Mouse (Mus musculus) embryonic facial prominence, embryonic 13.5 days (tissue): ENCODE results near the gene Ppih. TPM values are rescaled to one million over a fixed set of nuclear protein-coding genes. Genes with fewer than 3 reads are reported as not detected.
"Not testable (repeated sequence)": the region's sequence is repeated elsewhere in the genome, so short reads cannot be mapped to it uniquely, and the experiment has no call there.

ENCODE experiments used
- ATAC-seq: fragments of 200-750 bp; cut with Nextera tagmentation; 2 replicates; pipeline ENCODE4 v1.8.0; 2017; ENCODE audit warnings: low read depth; ENCODE audit not compliant: insufficient number of reproducible peaks, insufficient read depth, low FRiP score, low TSS enrichment
- H3K27ac ChIP-seq: fragments of 300-500 bp; sonication (generic); 2 replicates; pipeline ENCODE4 v1.5.1; 2015; ENCODE audit warnings: moderate library complexity, mild to moderate bottlenecking, inconsistent platforms
- H3K27me3 ChIP-seq: fragments of 300-500 bp; sonication (generic); 2 replicates; pipeline ENCODE4 v1.6.1; 2015; ENCODE audit warnings: mild to moderate bottlenecking, inconsistent platforms
- H3K36me3 ChIP-seq: fragments of 300-500 bp; sonication (generic); 2 replicates; pipeline ENCODE4 v1.6.1; 2015; ENCODE audit warnings: mild to moderate bottlenecking, inconsistent platforms
- H3K4me1 ChIP-seq: fragments of 300-500 bp; sonication (generic); 2 replicates; pipeline ENCODE4 v1.6.1; 2015; ENCODE audit warnings: inconsistent platforms
- H3K4me2 ChIP-seq: fragments of 300-500 bp; sonication (generic); 2 replicates; pipeline ENCODE4 v1.6.1; 2015; ENCODE audit warnings: moderate library complexity, mild to moderate bottlenecking, inconsistent platforms
- H3K4me3 ChIP-seq: fragments of 300-500 bp; sonication (generic); 2 replicates; pipeline ENCODE4 v1.5.1; 2015; ENCODE audit warnings: mild to moderate bottlenecking, inconsistent platforms
- H3K9ac ChIP-seq: fragments of 300-500 bp; sonication (generic); 2 replicates; pipeline ENCODE4 v1.6.1; 2015; ENCODE audit warnings: mild to moderate bottlenecking, inconsistent platforms
- H3K9me3 ChIP-seq: fragments of 300-500 bp; sonication (generic); 2 replicates; pipeline ENCODE4 v1.6.1; 2016; ENCODE audit warnings: inconsistent platforms
- WGBS: fragments of 180-500 bp; shearing (Covaris S2); methylation state at CpG from one replicate; pipeline ENCODE4 v1.1.7; 2015; ENCODE audit warnings: mixed read lengths; 5-methylcytosine and 5-hydroxymethylcytosine counted together
- polyA plus RNA-seq: library from polyadenylated mRNA; unstranded; fragments of >200 nt; fragmentation: Nextera tagmentation; extraction: Ambion mirVana; gene quantifications from 2 replicates; pipeline ENCODE4 v1.2.1, GENCODE M21; 2015

Gene Ppih
- polyA plus RNA-seq, 1 experiment from 2014 or later = 125 TPM

DNA sequence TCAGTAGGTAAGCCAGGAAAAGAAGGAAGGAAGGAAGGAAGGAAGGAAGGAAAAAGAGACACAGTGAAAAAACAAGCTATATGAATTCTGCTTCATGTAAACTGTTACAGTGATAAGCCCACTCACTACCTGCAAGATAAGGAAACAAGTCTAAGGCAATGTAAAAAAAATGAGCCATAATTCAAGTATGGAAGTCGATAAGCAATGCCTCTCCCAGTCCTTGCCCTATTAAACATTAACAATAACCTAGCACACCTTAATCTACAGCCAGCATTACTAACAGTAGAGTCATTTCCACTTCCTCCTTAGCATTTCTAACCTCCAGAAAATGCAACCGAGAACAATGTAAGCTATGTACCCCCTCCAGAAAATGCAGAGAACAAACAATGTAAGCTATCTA is 35.0 kb downstream of the Ppih start:
- H3K9me3 ChIP-seq = no peaks in the 10 kb centered on the region
- 81% methylated on average over 2 of the region's 2 CpGs for WGBS
- ATAC-seq = no peak
- no peak overlapping the region for H3K27ac ChIP-seq
- 0 out of 2 replicates have a peak, but pooled peaks cover 3% of the 10 kb centered on the region for H3K4me1 ChIP-seq
- no peak overlapping the region for H3K9ac ChIP-seq
- H3K36me3 ChIP-seq = peaks cover 55% of the 10 kb centered on the region
- H3K4me3 ChIP-seq = no peak overlapping the region
- H3K27me3 ChIP-seq = no peaks in the 10 kb centered on the region
- no peak overlapping the region for H3K4me2 ChIP-seq

DNA sequence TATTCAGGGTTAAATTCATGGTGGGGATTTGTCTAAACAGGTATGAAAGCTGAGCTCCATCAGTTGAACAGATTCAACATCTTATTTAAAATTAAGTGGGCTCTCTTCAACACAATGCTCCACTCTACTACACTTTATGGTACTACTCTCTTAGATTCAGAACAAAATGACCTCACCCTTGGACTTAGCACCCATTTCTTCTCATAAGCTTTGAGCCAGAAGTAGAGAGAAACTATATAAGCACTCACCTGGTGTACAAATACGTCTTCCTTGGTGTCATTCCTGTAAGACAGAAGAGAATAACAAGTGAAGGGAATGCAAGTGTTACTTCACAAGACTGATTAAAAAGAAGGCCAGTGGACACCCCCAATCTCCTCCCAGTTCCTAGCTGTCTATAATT is 35.5 kb downstream of the Ppih start:
- no peaks in the 10 kb centered on the region for H3K9me3 ChIP-seq
- H3K9ac ChIP-seq = no peak overlapping the region
- no peak overlapping the region for H3K27ac ChIP-seq
- no peak overlapping the region for H3K4me3 ChIP-seq
- WGBS = 92% methylated on average over 1 of the region's 1 CpGs
- peaks cover 60% of the 10 kb centered on the region for H3K36me3 ChIP-seq
- H3K27me3 ChIP-seq = no peaks in the 10 kb centered on the region
- no peak overlapping the region for H3K4me2 ChIP-seq
- no peak for ATAC-seq
- H3K4me1 ChIP-seq = 0 out of 2 replicates have a peak, but pooled peaks cover 2% of the 10 kb centered on the region

DNA sequence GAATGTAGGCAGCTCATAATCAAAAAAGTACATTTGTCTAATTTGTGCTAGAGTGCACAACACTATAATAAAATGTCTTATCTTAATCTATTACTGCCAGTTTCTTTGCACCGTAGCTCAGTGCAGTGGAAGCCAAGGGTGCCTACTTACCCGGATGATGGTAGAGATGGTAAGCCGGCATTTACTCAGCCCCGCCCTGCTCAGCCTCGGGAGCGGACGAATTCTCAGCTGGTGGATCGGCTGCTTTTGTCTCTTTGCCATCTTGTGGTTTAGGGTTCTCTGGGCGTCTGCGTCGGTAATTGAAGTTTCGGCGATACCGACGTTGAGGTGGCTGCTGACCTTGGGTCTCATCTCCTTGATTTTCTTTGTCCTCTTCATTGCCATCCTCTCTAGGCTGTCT is 41.6 kb downstream of the Ppih start:
- not testable (repeated sequence) for H3K9me3 ChIP-seq, H3K27ac ChIP-seq, ATAC-seq, H3K4me2 ChIP-seq, H3K4me1 ChIP-seq, H3K9ac ChIP-seq, H3K27me3 ChIP-seq, H3K4me3 ChIP-seq
- 92% methylated on average over 15 of the region's 15 CpGs for WGBS
- peaks cover 94% of the 10 kb centered on the region for H3K36me3 ChIP-seq

DNA sequence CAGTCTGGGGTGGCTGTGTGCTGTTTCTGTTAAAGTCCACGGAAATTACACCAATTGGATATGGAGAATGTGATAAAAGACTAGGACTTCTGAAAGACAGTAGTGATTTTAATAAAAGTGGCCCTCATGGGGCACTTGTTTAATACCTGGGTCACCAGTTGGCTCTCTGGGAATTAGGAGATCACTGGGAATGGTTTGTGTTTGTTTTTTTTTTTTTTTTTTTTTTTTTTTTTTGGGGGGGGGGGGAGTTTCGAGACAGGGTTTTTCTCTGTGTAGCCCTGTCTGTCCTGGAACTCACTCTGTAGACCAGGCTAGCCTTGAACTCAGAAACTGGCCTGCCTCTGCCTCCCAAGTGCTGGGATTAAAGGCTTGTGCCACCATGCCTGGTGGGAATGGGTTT is 44.6 kb downstream of the Ppih start:
- ATAC-seq = no peak
- Histone ChIP-seq H3K27me3 (no peaks in the 10 kb centered on the region), H3K9ac (no peak overlapping the region), H3K4me1 (no peaks in the 10 kb centered on the region), H3K4me2 (no peak overlapping the region), H3K9me3 (no peaks in the 10 kb centered on the region), H3K4me3 (no peak overlapping the region), H3K27ac (no peak overlapping the region), H3K36me3 (peaks cover 95% of the 10 kb centered on the region)
- 77% methylated on average over 2 of the region's 2 CpGs for WGBS

DNA sequence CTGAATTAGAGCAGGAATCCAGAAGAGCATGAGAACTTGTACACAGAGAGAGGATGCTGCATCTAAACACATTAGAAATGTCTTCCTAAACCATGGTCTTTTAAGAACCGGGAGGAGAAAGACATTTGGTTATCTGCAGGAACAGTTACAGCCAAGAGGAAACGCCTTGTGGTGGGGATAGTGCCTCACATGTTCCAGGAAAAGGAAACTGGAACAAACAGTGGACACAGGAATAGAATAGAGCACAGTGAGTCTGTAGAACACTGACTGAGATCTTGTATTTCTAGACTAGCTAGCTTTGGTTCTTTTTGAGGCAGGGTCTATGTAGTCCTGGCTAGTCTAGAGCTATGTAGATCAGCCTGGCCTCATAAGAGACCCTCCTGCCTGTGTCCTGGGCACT is 45.1 kb downstream of the Ppih start:
- ATAC-seq = no peak
- Histone ChIP-seq H3K9ac (no peak overlapping the region), H3K27me3 (no peaks in the 10 kb centered on the region), H3K4me2 (no peak overlapping the region), H3K4me1 (no peaks in the 10 kb centered on the region), H3K36me3 (peaks cover 97% of the 10 kb centered on the region), H3K27ac (no peak overlapping the region), H3K4me3 (no peak overlapping the region), H3K9me3 (no peaks in the 10 kb centered on the region)
- 80% methylated on average over 2 of the region's 2 CpGs for WGBS

DNA sequence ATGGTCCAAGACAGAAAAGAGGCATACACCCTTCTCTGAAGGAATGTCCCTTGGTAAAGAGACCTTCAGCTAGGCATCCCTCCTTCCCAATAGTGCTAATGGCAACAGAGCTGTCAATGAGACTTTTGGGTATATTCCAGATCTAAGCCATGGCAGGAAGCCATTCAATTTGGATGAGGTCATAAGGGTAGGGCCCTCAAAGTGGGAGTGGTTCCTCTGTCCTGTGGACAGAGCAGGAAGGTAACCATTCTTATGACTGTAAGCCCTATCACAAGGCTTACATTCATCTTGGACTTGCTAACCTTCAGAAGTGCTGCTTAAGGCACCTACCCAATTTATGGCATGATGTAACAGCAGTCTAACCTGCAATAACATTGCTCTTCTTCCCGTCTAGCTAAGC is 45.7 kb downstream of the Ppih start:
- H3K36me3 ChIP-seq = peaks cover 97% of the 10 kb centered on the region
- 88% methylated on average over 1 of the region's 1 CpGs for WGBS

DNA sequence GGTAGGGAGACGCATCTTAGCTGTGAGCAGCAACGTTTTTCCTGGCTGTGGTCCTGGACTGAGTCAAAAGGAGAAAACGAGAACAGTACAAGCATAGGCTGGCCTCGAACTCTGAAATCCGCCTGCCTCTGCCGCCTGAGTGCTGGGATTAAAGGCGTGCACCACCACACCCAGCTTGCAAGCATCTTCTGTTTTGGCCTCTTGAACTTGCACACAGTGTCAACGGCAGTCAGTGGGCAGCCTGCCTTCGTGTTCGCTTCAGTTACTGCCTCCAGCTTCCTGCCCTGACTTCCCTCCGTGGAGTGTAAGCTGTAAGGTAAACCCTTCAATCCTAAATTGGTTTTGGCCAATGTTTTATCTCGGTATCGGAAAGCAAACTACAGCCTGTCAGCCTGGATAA is 53.7 kb downstream of the Ppih start:
- H3K4me2 ChIP-seq = no peak overlapping the region
- H3K4me3 ChIP-seq = no peak overlapping the region
- no peak overlapping the region for H3K9ac ChIP-seq
- H3K27ac ChIP-seq = no peak overlapping the region
- no peak for ATAC-seq
- 78% methylated on average over 13 of the region's 13 CpGs for WGBS
- peaks cover 31% of the 10 kb centered on the region for H3K36me3 ChIP-seq
- no peaks in the 10 kb centered on the region for H3K27me3 ChIP-seq
- no peaks in the 10 kb centered on the region for H3K4me1 ChIP-seq
- H3K9me3 ChIP-seq = no peaks in the 10 kb centered on the region

More for the DNA sequence above, 45.7 kb downstream of the Ppih start:
- no peaks in the 10 kb centered on the region for H3K4me1 ChIP-seq
- no peak for ATAC-seq
- no peak overlapping the region for H3K4me2 ChIP-seq
- H3K9me3 ChIP-seq = no peaks in the 10 kb centered on the region
- H3K27ac ChIP-seq = no peak overlapping the region
- H3K9ac ChIP-seq = no peak overlapping the region
- H3K27me3 ChIP-seq = no peaks in the 10 kb centered on the region
- H3K4me3 ChIP-seq = no peak overlapping the region

DNA sequence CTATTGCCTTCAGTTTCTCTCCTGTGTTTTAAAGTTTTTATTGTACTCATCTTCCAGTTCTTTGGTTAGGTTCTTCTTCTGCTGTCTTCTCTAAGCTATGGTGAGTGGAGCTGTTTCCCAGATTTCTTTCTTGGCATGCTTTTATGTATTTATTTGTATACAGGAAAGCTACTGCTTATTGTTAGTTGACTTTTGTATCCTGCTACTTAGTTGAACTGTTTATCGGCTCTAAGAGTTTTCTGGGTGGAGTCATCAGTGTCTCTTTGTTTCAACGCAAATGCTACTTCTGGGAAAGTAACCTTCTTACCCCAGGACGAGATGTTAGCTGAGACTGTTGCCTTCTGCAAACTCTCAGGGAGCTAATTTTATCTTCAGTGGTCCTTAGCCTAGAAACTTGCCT is 56.9 kb downstream of the Ppih start:
- H3K27ac ChIP-seq = no peak overlapping the region
- peaks cover 4% of the 10 kb centered on the region; the same call in 1 of the 2 replicates for H3K36me3 ChIP-seq
- no peaks in the 10 kb centered on the region for H3K9me3 ChIP-seq
- no peak overlapping the region for H3K4me3 ChIP-seq
- no peak for ATAC-seq
- no peaks in the 10 kb centered on the region for H3K27me3 ChIP-seq
- no peak overlapping the region for H3K4me2 ChIP-seq
- H3K4me1 ChIP-seq = no peaks in the 10 kb centered on the region
- 82% methylated on average over 3 of the region's 3 CpGs for WGBS
- H3K9ac ChIP-seq = no peak overlapping the region

DNA sequence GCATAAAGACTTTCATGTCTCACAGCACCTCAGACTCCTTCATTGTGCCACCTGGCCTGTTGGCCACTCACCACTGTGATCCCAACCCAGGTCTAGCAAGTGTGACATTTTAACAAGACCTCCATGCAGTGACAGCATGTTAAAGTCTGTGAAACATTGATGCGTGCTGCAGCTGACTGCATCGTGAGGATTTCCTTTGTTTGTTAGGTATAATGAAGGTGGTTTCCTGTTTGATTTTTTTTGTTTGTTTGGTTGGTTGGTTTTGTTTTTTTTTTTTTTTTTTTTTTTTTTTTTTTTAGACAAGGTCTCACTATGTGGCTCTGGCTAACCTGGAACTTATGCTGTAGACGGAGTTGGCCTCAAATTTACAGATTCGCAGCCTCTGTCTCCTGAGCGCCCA is 57.9 kb downstream of the Ppih start:
- H3K36me3 ChIP-seq = no peaks in the 10 kb centered on the region
- no peaks in the 10 kb centered on the region for H3K4me1 ChIP-seq
- H3K9me3 ChIP-seq = no peaks in the 10 kb centered on the region
- WGBS = 90% methylated on average over 5 of the region's 5 CpGs
- no peak overlapping the region for H3K4me3 ChIP-seq
- no peak overlapping the region for H3K4me2 ChIP-seq
- no peak overlapping the region for H3K27ac ChIP-seq
- no peaks in the 10 kb centered on the region for H3K27me3 ChIP-seq
- no peak overlapping the region for H3K9ac ChIP-seq
- ATAC-seq = no peak

DNA sequence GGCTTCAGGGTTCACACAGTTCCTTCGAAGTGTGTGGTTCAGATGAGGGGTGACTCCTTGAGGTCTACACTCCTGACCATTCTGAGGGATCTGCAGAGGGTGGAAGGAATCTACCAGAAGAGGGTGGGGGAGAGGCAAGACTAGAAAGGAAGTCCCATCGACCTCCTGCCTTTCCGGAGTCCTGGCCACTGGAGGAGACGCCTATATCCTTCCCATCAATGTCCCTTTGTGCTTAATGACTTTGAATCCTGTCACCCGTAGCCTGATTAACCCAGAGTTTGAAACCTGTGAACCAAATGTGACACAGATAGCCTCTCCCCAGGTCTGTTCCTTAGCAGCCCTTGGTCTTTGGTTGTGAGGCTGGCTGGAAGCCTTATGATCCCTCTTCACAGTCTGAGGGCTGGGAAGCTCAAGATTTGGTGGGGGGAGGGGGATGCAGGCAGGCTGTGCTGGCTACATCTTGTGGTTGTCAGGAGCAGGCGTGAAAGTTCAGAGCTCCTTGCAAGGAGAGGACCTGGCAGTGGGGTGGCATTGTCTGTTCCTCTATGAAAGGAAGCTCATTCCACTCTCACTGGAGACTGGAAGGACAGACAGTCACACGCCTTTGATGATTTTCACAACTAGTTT is 59.1 kb downstream of the Ppih start:
- Histone ChIP-seq H3K27ac (no peak overlapping the region), H3K27me3 (no peaks in the 10 kb centered on the region), H3K4me3 (no peak overlapping the region), H3K4me1 (no peaks in the 10 kb centered on the region), H3K4me2 (no peak overlapping the region), H3K9me3 (no peaks in the 10 kb centered on the region), H3K36me3 (no peaks in the 10 kb centered on the region), H3K9ac (no peak overlapping the region)
- no peak for ATAC-seq
- 59% methylated on average over 7 of the region's 7 CpGs for WGBS

DNA sequence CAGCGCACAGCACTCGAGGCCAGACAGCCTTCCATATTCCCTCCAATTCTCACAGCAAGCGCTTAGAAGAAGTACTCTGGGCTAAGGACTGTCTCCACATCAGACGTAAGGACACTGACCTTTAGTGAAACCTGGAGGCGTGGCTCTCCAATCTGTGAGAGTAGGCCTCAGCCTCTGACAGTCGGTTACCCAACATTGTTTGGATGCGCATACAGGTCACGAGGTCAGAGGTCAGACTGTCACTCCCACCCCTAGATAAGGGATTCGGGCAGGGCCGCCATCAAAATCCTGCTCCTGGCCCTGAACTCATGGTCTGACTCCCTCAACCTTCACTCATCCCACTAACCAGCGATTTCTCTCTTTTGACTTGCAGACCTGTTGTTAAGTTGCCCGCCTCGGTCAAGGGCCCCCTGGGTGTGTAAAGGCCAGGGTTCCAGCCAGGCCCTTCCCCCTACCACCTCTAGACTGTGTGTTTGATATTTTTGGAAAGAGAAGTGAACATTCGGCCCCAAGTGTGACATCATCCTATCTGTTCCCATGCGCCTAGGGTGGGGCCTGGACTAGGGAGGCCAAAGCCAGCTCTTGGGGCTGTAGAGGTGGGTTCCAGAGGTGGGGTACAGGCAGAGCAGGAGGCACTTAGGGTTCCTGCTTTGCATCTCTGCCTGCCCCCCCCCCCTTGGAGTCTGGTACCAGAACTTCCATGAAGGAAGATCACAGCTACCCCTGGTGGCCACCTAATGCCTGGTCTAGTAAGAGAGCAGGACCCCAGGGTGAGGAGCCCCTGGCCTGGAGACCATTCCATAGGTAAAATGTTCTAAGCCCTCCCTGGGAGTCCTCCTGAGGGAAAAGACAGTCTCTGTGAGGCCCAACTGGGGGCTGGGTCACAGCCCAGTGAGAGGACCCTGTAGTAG is 60.7 kb downstream of the Ppih start:
- Histone ChIP-seq H3K4me2 (no peak overlapping the region), H3K9me3 (no peaks in the 10 kb centered on the region), H3K27ac (no peak overlapping the region), H3K27me3 (no peaks in the 10 kb centered on the region), H3K36me3 (no peaks in the 10 kb centered on the region), H3K9ac (no peak overlapping the region), H3K4me1 (peaks cover 9% of the 10 kb centered on the region), H3K4me3 (no peak overlapping the region)
- WGBS = 82% methylated on average over 15 of the region's 15 CpGs
- ATAC-seq = no peak

DNA sequence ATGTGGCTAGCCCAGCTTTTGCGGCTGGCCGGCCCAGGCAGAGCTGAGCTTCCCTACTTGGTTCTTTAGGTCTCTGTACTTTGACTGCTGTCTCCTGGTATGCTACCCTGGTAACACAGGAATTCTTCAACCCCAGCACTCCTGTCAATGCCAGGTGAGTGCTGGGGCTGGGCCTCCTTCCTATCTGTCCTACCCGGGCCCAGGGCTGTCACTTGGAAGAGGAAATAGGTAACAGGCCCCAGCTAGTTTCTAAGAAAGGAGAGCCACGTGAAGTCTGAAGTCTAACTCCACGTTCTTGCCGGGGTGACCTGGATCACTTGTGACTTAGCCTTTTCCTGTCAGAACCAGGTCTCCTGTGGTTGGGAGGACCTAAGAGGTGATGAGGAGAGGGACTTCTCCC is 63.3 kb downstream of the Ppih start:
- ATAC-seq = no peak
- Histone ChIP-seq H3K27me3 (no peaks in the 10 kb centered on the region), H3K9me3 (no peaks in the 10 kb centered on the region), H3K4me2 (no peak overlapping the region), H3K4me3 (no peak overlapping the region), H3K27ac (no peak overlapping the region), H3K4me1 (peaks cover 21% of the 10 kb centered on the region), H3K36me3 (no peaks in the 10 kb centered on the region), H3K9ac (no peak overlapping the region)
- WGBS = 74% methylated on average over 6 of the region's 6 CpGs
